Mouse (Mus musculus) E14TG2a.4 (cell line): Measurements from ENCODE around the gene Hdac1.

ENCODE experiments used
- CTCF ChIP-seq: conservative IDR thresholded peaks from 2 replicates; pipeline ENCODE4 v1.5.1; 2014; ENCODE audit warnings: low read length
- NANOG ChIP-seq: IDR thresholded peaks from 2 replicates; pipeline ENCODE4 v1.6.1; 2014; ENCODE audit warnings: borderline replicate concordance, low read length, mixed read lengths
- POU5F1 ChIP-seq: IDR thresholded peaks from 2 replicates; pipeline ENCODE4 v1.6.1; 2014; ENCODE audit warnings: low read length, borderline replicate concordance

- TF ChIP-seq CTCF: no peak
- no peak for TF ChIP-seq POU5F1
- TF ChIP-seq NANOG: no peak
Observed at GRCm38 (mm10) chr4:129557256-129557808, 14.8 kb upstream of the Hdac1 start.
